Mouse (Mus musculus) urinary bladder, postnatal 36 days (tissue): ENCODE data around the gene Mpped1.

Experiments
- DNase-seq, 2 experiments: peaks; one replicate each; pipeline ENCODE4 v3.0.0; 2022; ENCODE audit warnings: low spot score in 2 of 2, mixed read lengths in 1 of 2

Gene Mpped1

DNA sequence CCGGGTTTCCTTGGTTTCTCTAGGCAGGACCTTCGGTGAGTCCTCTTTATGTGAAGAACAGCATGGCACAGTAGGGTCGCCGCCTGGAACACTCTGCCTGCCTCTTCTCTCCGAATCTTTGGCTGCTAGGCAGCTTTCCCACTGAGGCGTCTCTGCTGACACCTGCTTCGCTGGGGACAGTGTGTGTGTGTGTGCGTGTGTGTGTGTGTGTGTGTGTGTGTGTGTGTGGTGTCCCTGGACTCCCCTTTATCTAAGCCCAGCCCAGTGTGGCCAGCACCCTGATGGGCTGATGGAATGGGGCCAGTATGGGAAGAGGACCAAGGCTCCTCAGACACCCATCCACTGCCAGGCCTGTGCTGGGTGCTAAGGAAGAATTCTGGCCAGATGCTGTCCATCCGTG, 9.8 kb downstream of the Mpped1 start:
- no peak for DNase-seq

DNA sequence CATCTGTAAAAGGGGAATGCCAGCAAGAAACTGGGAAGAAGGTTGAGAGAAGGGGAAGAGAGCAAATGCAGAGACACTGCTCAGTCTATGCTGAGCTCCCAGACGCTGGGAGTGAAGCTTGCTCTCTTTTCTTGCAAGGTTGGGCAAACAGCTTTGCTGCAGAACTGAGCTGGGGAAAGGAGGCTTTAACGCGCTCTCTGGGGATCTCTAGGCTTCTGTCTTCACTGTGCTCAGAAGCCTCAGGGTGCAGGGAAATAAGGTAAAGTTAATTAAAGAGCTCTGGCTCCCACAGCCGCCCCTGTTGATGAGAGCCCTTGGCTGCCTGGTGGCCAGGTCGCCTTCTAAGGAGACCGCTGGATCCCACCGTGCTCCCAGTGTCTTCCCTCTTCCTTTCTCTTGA, 17.7 kb downstream of the Mpped1 start:
- DNase-seq = no peak

- DNase-seq = no peak
These were observed 19.7 kb downstream of the Mpped1 start for GRCm38 (mm10) chr15:83798964-83799363.

DNA sequence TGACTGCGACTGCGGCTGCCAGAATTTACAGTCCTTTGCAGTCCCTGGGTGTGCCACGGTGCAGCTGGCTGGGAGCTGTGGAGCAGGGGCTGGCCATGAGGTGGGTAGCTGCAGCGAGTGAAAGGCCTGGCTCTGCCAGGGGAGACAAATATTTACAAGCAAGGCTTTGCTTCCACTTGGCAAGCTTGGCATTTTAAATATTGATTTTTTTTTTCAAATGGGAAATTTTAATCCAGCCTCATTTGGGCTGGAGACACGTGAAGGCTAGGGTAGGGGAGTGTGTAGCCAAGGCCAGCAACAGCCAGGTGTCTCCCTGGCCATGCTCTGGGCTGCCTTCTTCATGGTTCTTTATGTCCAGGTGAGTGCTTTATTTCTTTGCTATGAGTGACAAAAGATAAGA, 21.7 kb downstream of the Mpped1 start:
- no peak for DNase-seq

DNA sequence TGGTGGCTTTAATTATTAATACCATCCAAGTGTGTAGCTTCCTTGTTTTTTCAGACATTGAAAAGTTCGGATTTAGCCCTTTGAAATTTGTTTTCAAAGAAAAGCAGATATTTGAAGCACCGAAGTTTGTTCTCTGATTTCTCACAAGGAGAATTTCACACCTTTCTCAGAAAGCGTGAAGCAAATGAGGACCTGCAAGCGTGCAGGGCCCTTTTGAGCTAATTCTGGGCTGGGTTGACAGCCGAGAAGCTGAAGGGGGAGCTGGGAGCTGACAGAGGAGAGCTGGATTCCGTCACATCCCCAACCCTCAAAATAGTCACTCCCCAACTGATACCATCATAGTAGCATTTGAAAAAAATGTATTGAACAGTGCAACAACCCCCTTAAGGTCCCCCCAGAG, 34.8 kb downstream of the Mpped1 start:
- no peak for DNase-seq

- DNase-seq = no peak
These were observed 48.7 kb downstream of the Mpped1 start for GRCm38 (mm10) chr15:83828011-83828410.

- DNase-seq = no peak
These were observed 50.0 kb downstream of the Mpped1 start for GRCm38 (mm10) chr15:83829226-83829625.

- DNase-seq = no peak
These were observed 53.0 kb downstream of the Mpped1 start for GRCm38 (mm10) chr15:83832265-83832664.

DNA sequence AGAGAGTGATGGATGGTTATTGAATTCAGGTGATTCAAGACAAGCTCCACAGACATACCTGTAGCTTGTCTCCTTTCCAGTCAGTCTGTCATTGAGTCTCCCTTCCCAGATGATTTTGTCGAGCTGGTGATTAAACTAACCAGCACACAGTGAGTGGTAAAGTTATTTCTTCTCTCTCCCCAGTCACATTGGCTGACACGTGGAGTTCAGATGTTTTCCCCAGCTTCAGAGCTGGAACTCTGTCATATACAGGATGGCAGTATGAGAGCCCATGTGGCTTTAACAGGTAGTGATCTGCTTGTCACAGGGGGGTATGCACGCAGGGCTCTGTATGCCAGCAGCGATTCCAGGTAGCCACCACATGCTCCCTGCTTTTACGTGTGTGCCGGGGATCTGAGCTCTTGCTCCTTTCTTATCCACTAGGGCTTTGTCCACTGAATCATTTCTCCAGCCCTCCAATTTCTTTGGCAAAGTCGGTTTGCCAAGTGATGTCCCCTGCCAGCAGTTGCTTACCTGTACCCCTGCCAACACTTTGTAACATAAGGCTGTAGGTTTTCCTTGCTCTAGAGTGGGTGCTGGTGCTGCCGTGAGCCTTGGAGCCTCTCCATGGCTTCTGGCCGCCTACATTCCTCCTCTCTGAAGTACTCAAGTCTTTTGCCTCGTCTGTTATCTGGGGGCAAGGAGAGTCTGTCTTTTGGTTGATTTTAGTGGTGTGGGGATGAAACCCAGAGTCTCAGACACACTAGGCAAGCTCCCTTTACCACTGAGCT, 61.9 kb downstream of the Mpped1 start:
- no peak for DNase-seq

- DNase-seq = no peak
These were observed 63.2 kb downstream of the Mpped1 start for GRCm38 (mm10) chr15:83842419-83842818.

DNA sequence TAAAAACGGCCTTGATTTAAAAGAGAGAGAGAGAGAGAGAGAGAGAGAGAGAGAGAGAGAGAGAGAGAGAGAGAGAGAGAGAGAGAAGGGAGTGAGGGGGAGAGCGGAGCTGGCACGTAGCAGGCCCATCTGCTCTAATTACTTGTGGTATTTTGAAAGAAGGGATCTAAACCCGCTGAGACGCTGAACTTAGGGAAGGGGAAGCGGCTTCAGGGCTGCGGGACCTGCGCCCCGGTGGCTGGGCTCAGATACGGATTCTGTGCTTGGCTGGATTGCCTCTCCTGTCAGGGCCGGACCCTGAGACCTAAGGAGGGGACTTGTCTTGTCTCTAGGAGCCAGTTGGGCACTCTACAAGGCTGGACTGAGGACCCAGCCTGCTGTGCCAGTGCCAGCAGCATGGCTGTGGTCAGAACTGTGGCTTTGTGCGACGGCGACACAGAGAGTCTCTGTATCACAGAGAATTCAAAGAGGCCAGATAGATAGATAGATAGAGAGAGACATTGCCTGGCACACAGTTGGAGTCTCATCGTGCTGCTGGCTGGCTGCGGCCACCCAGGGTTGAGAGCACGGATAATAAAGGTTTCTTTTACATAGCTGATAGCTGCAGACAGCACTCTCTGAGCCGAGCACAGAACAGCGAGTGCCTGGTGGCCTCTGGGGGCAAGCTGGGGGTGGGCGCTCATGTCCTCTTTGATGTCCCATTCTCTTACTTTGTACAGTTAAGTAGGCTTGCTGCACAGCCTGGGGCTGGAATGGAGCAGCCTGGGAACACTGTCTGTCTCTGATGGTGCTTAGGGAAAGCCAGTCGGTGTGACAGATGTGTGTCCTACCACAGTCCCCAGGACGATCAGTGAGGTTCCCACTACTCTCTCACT, 63.9 kb downstream of the Mpped1 start:
- DNase-seq = no peak

DNA sequence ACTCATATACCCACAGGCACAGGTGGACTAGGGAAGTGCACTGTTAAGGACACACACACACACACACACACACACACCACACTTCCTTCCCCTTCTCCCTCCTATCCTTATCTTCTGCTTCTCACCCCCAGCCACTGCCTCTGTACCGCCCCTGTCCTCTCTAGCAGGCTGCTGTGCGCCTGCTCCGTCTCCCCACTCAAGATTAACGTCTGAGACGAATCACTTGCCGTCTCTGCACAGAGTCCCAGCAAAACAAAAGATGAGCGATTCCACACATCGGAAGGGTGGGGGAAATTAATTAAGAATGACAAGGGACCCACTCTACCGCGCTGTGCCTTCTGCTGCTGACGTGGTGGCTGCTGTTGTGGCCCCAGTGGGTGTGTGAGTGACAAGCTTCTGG, 66.5 kb downstream of the Mpped1 start:
- DNase-seq = no peak

- no peak for DNase-seq
These were observed 67.3 kb downstream of the Mpped1 start for GRCm38 (mm10) chr15:83846592-83846991.

GRCm38 (mm10) chr15:83847512-83847911, 68.2 kb downstream of the Mpped1 start:
- DNase-seq = no peak

DNA sequence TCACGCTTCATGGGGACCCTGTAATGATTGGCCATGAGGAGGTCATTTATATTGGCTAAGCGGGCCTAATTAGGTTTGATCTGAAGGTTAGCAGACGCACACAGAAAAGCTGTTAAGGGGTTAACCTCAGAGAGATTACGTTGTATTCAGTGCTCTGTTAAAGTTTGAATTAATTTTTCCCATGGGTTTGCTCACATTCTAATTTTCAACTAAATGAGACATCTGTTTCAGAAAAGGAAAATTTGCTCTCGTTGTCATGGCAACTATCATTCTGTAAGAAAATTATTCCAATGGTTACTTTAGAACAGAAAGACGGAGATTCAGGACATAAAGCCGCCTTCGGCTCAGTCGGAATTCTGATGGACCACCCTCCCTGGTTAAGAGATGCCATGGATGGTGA, 68.9 kb downstream of the Mpped1 start:
- DNase-seq = no peak

DNA sequence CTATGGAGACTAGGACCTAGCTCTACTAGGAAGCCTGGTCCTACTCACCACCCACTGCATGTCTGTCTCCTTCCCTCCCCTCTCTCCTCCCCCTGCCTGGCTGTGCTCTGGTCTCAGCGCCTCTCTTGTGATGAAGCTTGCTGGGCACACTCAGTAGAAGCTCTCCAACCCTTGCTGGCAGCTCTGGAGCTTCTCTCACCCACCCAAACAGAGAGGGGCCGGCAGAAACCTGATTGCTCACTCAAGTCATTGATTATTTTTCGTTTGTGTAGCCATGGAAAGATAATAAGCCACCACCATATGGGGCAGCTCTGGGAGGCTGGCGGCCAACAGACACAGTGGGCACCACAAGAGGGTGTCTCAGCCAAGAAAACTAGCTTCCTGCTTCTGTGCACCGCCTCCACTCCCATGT, 74.1 kb downstream of the Mpped1 start:
- DNase-seq = no peak

DNA sequence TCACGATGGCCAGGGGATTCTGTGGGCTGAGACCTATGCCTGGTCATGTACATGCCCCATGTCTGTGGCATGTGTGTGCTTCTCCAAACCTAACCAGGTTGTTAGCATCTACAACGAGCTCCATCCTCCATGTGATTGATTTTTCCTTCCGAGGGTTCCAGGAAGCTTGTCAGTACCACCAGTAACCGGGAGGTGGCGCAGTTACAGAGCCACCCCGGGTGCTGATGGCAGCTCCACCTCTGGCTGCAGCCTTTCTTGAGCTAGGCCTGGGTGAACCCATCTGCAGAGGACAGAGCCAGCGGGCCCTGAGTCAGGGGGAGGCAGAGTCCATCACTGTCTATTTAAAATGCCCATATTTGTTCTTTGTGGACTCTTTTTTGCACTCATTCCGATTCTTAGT, 77.9 kb downstream of the Mpped1 start:
- peak; percentile 58 to 64 for DNase-seq

DNA sequence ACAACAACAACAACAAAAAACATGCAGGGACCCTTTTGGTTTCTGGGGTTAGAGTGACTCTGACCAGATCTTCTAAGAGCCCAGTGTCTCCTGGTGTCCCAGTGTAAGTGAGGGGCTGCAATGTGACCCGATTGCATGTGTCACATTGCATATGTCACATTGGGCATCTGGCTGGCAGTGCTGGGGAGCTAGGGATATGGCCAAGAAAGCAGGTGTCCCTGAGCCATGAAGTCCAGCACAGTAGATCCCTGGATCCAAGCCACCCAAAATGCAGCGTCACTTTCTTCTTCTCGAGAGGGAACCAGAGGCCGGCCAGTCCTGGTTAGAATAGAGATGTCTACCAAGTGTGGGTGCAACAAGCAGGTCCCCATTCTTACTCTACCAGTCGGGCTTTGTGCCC, 86.4 kb downstream of the Mpped1 start:
- no peak for DNase-seq

DNA sequence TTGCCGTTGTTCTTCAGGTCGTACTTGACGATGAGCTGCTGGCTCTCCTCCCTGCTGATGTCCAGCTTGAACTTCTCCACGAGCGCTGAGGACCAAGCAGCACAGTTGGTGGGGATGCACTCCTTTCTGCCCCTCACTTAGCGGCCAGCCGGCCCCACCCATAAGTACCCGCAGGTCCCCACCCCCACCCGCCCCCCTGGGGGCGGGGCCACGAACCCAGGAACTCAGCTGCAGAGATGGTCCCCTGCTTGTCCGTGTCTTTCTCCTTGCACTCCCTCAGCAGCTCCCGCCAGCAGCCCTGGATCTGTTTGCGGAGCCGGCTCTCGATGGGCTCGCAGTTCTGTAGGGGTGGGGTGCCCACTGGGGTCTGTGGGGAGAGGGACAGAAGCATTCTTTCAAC, 91.7 kb downstream of the Mpped1 start:
- DNase-seq = no peak

GRCm38 (mm10) chr15:83877155-83877866, 98.0 kb downstream of the Mpped1 start:
- no peak for DNase-seq

DNA sequence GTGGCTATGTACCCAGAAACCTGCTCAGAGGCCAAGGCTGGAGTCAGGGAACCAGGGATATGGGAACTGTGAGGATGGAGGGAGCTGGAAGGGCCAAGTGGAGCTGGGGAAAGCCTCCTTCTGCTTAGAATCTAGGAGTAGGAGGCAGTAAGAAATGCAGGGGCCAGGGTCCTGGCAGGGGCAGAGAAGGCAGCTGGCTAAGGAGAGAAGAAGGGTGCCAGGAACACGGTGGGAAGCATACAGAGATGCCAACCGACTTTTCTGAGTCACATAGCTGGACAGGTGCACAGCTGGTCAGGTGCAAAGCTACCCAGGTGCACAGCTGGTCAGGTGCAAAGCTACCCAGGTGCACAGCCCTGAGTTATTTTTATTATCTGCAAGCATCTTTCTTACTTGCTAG, 98.6 kb downstream of the Mpped1 start:
- no peak for DNase-seq

DNA sequence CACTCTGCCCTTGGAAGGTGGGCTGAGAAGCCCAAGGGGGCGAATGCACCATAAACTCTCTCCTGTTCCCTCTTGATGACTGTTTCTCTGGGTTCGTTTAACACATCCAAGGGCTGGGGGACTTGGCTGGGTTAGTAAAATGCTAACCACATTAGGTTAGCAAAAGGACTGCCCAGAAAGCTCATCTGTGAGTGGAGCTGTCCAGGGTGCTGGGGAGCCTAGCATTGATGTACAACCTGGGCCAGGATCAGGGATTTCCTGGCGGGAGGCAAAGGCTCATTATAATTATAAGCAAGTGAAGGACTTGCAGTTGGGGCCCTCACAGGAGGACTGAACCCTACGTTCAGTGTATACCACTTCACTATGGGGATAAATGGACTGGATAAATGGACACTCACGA, 100.6 kb downstream of the Mpped1 start:
- DNase-seq = no peak
